Mouse (Mus musculus) spleen, adult 2 months (tissue): ENCODE results near the gene Gsc.

Experiments used
- CTCF ChIP-seq: fragments of 200-500 bp; IDR thresholded peaks from 2 replicates; pipeline ENCODE4 v1.5.1; 2011; ENCODE audit warnings: mild to moderate bottlenecking, inconsistent platforms; ENCODE audit not compliant: insufficient read depth, insufficient read length, insufficient replicate concordance; ENCODE audit errors: extremely low read depth
- POLR2A ChIP-seq: fragments of 200-500 bp; IDR thresholded peaks from 2 replicates; pipeline ENCODE4 v1.6.1; 2011; ENCODE audit warnings: low read depth, low read length, inconsistent platforms

DNA sequence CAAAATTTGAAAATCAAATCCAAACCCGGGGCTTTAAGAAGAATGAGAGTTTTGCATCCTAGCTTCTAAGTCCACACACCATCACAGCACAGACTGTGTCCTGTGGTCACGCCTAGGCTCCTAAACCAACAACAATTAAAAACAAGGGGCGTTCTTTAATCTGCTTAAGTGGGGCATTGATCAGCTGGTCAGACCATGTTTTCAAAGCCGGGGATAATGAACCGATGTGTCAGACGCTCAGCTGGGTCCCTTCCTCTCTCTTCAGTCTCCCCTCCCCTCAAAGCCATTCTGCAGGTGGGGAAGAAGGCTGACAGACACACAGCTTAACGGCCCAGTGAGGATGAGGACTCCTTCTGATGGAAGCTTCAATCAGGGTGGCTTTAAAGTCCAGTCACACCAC, 6.2 kb downstream of the Gsc start:
- TF ChIP-seq CTCF: no peak
- TF ChIP-seq POLR2A: no peak
